Mouse (Mus musculus): ENCODE measurements around the gene Slc38a1.

- TF ChIP-seq CTCF (IDR thresholded peaks at IDR 0.05; ENCODE audit: insufficient read depth, low read depth, low read length) (no peak), POLR2A (IDR thresholded peaks at IDR 0.05; ENCODE audit: insufficient read depth, low read depth, low read length) (no peak)
Observed at GRCm38 (mm10) chr15:96562521-96562920, 80.2 kb downstream of the Slc38a1 start.

All from olfactory bulb, adult 2 months (tissue).